Mouse (Mus musculus) lung, postnatal 36 days (tissue): ENCODE results near the gene Tcf20.
"Not testable (repeated sequence)": the region's sequence is repeated elsewhere in the genome, so short reads cannot be mapped to it uniquely, and the experiment has no call there.

Experiments used
- DNase-seq: peaks from one replicate; pipeline ENCODE4 v3.0.0; 2022; ENCODE audit warnings: mixed read lengths

Gene Tcf20

GRCm38 (mm10) chr15:82898141-82898739 is 89.4 kb downstream of the Tcf20 start:
- DNase-seq, result no peak

- no peak for DNase-seq
Observed at GRCm38 (mm10) chr15:82896336-82896735, 91.3 kb downstream of the Tcf20 start.

GRCm38 (mm10) chr15:82890470-82890869 is 97.2 kb downstream of the Tcf20 start:
- no peak for DNase-seq

- no peak for DNase-seq
Observed at GRCm38 (mm10) chr15:82889426-82889825, 98.2 kb downstream of the Tcf20 start.

GRCm38 (mm10) chr15:82888466-82888865 is 99.2 kb downstream of the Tcf20 start:
- peak; percentile 35 for DNase-seq

GRCm38 (mm10) chr15:82877309-82877708 is 110.4 kb downstream of the Tcf20 start:
- DNase-seq, result no peak

GRCm38 (mm10) chr15:82876863-82877262 is 110.8 kb downstream of the Tcf20 start:
- DNase-seq, result peak; percentile 45

- no peak for DNase-seq
Observed at GRCm38 (mm10) chr15:82872037-82872436, 115.6 kb downstream of the Tcf20 start.

GRCm38 (mm10) chr15:82866286-82866685 is 121.4 kb downstream of the Tcf20 start:
- DNase-seq, result not testable (repeated sequence)

- peak; percentile 11 for DNase-seq
Observed at GRCm38 (mm10) chr15:82863674-82864073, 124.0 kb downstream of the Tcf20 start.

GRCm38 (mm10) chr15:82856652-82857378 is 130.9 kb downstream of the Tcf20 start:
- no peak for DNase-seq

GRCm38 (mm10) chr15:82856065-82856464 is 131.6 kb downstream of the Tcf20 start:
- DNase-seq, result no peak

GRCm38 (mm10) chr15:82839146-82839545 is 148.5 kb downstream of the Tcf20 start:
- DNase-seq, result no peak

GRCm38 (mm10) chr15:82829917-82830316 is 157.8 kb downstream of the Tcf20 start:
- DNase-seq, result no peak

- no peak for DNase-seq
Observed at GRCm38 (mm10) chr15:82825866-82826265, 161.8 kb downstream of the Tcf20 start.

GRCm38 (mm10) chr15:82822347-82822746 is 165.3 kb downstream of the Tcf20 start:
- DNase-seq, result no peak

GRCm38 (mm10) chr15:82821657-82822056 is 166.0 kb downstream of the Tcf20 start:
- DNase-seq, result peak; percentile 57

- no peak for DNase-seq
Observed at GRCm38 (mm10) chr15:82815296-82815695, 172.4 kb downstream of the Tcf20 start.

- peak; percentile 74 for DNase-seq
Observed at GRCm38 (mm10) chr15:82814806-82815205, 172.9 kb downstream of the Tcf20 start.

- DNase-seq, result no peak
Observed at GRCm38 (mm10) chr15:82814321-82814720, 173.4 kb downstream of the Tcf20 start.

- DNase-seq, result no peak
Observed at GRCm38 (mm10) chr15:82810556-82810955, 177.1 kb downstream of the Tcf20 start.

GRCm38 (mm10) chr15:82809511-82809910 is 178.2 kb downstream of the Tcf20 start:
- DNase-seq, result peak; percentile 10

- no peak for DNase-seq
Observed at GRCm38 (mm10) chr15:82806969-82807763, 180.5 kb downstream of the Tcf20 start.
